Mouse (Mus musculus) heart, adult 18-20 months (tissue): Measurements from ENCODE around the gene Vamp1. TPM values are rescaled to one million over a fixed set of nuclear protein-coding genes. Genes with fewer than 3 reads are reported as not detected.

Source experiments
- DNase-seq, 2 experiments: peaks; one replicate each; pipeline ENCODE4 v3.0.0; 2021 to 2022; ENCODE audit warnings: mixed read lengths in 1 of 2
- microRNA-seq, 2 experiments: library from miRNA; unstranded; fragments of <30 nt; microRNA quantifications; one replicate each; pipeline ENCODE4 v1.2.0; 2022
- total RNA-seq, 2 experiments: library from RNA; stranded (reverse); gene quantifications; 2 replicates each; pipeline ENCODE4 v1.2.3; 2021

Vamp1 gene
- total RNA-seq, 2 experiments from 2014 or later: 5.0 to 7.8 TPM

DNA sequence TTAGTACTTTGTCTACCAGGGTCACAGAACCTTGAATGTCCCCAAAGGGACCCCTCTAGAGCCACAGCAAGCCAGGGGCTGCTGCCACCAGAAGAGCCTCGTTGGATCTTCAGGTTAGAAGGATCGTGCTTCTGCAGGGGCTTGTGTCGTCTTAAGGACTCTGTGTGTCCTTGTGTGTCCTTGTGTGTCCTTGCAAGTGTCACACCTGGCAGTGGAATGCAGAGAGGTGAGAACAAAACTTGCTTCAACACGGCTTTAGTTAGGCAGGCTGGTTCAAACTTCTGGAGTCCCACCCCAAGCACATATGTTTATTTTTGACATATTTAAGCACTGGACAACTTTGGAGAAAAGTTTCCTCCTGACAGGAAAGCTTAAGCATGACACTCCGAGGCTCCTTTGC is 73.4 kb downstream of the Vamp1 start:
- DNase-seq: no peak

DNA sequence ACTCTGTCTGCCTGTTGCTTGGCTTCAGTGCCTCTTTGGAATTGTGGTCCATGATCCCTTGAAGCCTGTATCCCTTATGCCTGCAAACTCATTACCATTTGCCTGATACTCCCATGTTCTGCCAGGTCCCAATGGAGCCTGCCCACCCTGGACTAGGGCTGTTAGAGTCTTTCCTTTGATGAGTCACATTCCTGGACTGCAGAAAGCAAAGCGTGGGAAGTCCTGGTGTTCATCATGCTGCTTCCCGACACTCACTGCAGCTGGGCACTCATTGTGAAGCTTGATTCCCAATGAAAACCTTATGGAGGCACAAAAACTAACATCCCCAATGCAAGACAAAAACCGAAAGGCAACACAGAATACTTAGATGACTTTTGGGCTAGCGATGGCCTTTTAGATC is 76.0 kb downstream of the Vamp1 start:
- DNase-seq: no peak

DNA sequence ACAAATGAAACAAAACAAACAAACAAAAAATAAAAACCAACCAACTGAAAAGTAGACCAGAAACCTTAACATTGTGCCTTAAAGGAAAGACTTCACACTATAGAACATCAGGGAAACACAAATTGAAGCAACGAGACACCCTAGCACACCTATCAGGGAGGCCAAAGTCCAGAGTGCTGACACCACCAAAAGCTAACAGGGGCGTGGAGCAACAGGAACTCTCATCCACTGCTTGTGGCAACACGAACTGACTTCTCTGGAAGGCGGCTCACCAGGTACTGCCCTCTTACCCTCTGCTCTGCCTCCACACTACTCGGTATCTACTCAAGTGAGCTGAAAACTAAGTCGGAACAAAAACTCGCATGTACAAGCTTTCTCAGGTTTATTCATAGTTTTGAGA is 76.9 kb downstream of the Vamp1 start:
- no peak for DNase-seq

DNA sequence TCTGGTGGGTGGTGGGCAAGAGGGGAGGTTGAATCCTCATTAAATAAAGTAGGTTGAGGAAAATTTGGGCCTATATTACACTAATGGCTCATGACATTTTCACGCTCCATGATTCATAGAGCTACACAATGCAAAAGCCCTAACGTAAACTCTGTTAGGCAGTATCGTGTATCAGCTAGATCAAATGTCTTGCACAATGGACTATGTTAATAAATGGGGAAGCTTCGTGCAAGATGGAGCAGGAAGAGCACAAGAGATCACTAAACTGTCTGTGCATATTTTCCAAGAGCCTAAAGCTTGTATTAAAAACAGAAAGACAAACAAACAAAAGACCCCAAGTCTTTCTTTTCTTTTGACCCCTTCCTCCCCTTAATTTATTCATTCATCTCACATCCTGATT is 78.7 kb downstream of the Vamp1 start:
- no peak for DNase-seq

Small RNAs within 50 kb of the gene (microRNA-seq; reads per million reads assigned to microRNA genes)
- gene Mir3098 (2.3 to 4.9 reads per million in 2 experiments), gene Mir8113 (0 reads per million in 2 experiments)

Other genes with a start within 250 kb of the Vamp1 start
- under 1 TPM; 0.62 to 0.80 TPM for gene Pianp, start 218.9 kb upstream of the Vamp1 start, total RNA-seq
- 10 to 100 TPM; 20.5 to 20.6 TPM for gene Zfp384, start 206.4 kb upstream of the Vamp1 start, total RNA-seq
- 10 to 100 TPM; 22.4 to 26.6 TPM for gene Ing4, start 175.8 kb upstream of the Vamp1 start, total RNA-seq
- 1 to 10 TPM in 1 of 2 experiments, under 1 TPM in 1; 0.99 to 2.7 TPM for gene Acrbp, start 165.9 kb upstream of the Vamp1 start, total RNA-seq
- under 1 TPM; 0.25 to 0.62 TPM for gene Lpar5, start 147.6 kb upstream of the Vamp1 start, total RNA-seq
- gene Chd4, start 119.6 kb upstream of the Vamp1 start, total RNA-seq: 100 to 1,000 TPM; 105 to 111 TPM
- gene Nop2, start 83.6 kb upstream of the Vamp1 start, total RNA-seq: 10 to 100 TPM; 19.2 to 20.1 TPM
- 1 to 10 TPM; 5.0 to 5.9 TPM for gene Iffo1, start 70.3 kb upstream of the Vamp1 start, total RNA-seq
- 1,000 to 10,000 TPM; 4,422 to 5,568 TPM for gene Gapdh, start 49.1 kb upstream of the Vamp1 start, total RNA-seq
- gene Ncapd2, start 23.9 kb upstream of the Vamp1 start, total RNA-seq: 10 to 100 TPM; 12.2 to 15.6 TPM
- gene Mrpl51, start 23.8 kb upstream of the Vamp1 start, total RNA-seq: 100 to 1,000 TPM; 316 to 366 TPM
- 1 to 10 TPM; 5.7 to 6.1 TPM for gene Tapbpl, start 16.3 kb downstream of the Vamp1 start, total RNA-seq
- gene Cd27, start 21.5 kb downstream of the Vamp1 start, total RNA-seq: 1 to 10 TPM in 1 of 2 experiments, not detected in 1; 1.7 TPM
- gene Tuba3a, start 70.5 kb downstream of the Vamp1 start, total RNA-seq: not detected
- gene Ltbr, start 98.3 kb downstream of the Vamp1 start, total RNA-seq: 10 to 100 TPM; 25.0 to 28.7 TPM
- 1 to 10 TPM in 1 of 2 experiments, under 1 TPM in 1; 0.47 to 1.3 TPM for gene Scnn1a, start 105.1 kb downstream of the Vamp1 start, total RNA-seq
- gene Tnfrsf1a, start 133.8 kb downstream of the Vamp1 start, total RNA-seq: 10 to 100 TPM; 47.5 to 50.8 TPM
- gene Plekhg6, start 165.2 kb downstream of the Vamp1 start, total RNA-seq: not detected